Mouse (Mus musculus) cerebellum, postnatal 25 days (tissue): ENCODE results near the gene Ndc80.
"Not testable (repeated sequence)": the region's sequence is repeated elsewhere in the genome, so short reads cannot be mapped to it uniquely, and the experiment has no call there.

Experiments used
- DNase-seq, 2 experiments: peaks; one replicate each; pipeline ENCODE4 v3.0.0; 2021; ENCODE audit warnings: mixed read lengths in 2 of 2

The Ndc80 gene

DNA sequence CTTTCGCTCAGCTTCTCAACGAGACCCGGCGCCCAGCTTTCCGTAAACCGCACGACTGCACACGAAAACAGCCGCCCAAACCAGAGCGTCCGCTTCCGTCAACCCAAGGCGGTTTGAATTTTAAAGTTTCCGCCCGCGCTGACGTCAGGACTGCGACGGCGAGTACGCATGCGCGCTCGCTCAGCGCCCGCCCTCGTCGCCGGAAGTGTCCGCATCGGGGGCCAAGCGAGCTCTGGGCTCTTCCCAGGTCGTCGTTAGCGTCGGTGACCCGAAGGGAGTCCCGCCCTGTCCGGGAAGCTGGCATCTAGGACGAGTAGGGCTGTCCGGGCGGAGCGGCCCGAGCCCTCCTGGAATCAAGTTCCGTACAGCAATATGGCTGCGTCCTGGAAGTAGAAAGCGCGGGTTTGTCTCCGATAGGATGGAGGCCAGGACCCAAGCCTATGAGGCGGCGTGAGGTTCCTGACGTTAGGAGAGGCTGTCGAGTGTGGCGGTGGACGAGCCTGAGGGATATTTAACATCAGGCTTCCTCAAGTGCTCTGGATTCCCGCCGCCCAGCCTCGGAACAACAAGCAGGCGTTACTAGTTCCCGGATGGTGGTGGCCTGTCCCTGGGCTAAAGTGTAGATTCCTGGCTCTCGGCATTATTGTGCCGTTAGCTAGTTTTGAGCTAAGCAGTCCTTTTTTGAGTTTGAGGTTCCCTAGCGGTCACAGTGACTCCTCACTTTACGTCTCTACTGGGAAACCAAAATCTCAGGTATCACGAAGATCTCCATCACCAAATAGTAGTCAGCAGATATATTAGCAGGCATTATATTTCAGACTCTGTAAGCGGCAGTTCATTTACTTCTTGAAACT, at the start of gene Ndc80:
TSS of gene Ndc80 (minus strand) at position 147 of the 854 bp plus-strand sequence.
- DNase-seq, result peak; percentile 95 to 96

GRCm38 (mm10) chr17:71561631-71562030, 35.0 kb upstream of the Ndc80 start:
- DNase-seq, result peak in 1 of 2 experiments; percentile 57

DNA sequence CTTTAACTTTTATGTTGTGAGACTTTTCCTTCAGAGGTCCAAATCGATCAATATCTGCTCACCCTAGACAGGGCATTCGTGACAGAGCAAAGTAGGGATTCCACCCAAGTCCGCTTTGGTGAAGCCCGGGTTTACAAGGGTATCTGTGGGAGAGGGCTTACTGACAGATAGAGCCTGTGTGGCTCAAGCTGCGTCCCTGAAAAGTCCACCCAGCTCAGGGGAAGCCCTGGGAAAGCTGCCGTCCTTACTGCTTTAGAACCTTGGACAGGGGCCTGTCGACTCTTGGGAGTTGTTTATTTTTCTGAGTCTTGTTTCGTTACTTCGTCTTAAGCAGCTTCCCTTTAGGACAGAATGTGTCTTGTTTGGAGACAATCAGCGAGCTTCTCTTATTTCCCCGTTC, 26.2 kb upstream of the Ndc80 start:
- peak; percentile 5 to 14 for DNase-seq

- DNase-seq, result peak; percentile 93 to 96
Observed at GRCm38 (mm10) chr17:71551757-71552451, 25.2 kb upstream of the Ndc80 start, which contains the start of gene Spdya. TSS of gene Spdya (plus strand) at chr17:71552061.

DNA sequence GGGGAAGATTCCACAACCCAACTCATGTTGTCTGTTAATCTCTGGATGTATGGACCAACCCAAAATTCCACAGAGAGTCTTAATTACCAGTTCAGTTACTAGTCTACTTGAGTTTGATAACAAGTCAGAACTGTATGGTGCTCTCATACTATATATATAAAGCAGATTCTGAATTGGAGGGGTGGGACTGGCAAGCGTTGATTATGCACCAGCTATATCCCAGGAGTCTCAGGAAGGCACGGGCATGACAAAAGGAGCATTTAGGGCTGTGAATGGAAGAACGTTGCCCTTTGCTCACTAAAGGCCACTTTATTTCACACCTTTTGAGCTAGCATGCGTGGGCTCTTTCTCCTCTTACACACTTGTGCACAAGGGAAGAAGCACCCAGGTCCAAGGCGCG, 24.7 kb upstream of the Ndc80 start:
- DNase-seq, result no peak

DNA sequence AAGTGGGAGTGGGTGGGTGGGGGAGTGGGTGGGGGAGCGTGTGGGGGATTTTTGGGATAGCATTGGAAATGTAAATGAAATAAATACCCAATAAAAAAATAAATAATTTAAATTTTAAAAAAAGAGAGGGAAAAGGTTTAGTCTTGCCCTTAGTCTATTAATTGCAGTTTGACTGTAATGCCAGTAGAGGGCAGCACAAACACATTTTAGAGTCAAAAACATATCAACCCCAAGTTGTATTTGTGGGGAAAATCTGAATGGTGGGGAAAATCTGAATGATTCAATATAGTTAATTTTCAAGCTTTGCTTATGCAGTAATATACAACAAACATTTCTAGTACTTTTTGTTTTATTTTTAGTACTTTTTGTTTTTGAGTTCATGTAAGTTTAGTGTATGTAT, 21.9 kb upstream of the Ndc80 start:
- DNase-seq, result peak in 1 of 2 experiments; percentile 7

DNA sequence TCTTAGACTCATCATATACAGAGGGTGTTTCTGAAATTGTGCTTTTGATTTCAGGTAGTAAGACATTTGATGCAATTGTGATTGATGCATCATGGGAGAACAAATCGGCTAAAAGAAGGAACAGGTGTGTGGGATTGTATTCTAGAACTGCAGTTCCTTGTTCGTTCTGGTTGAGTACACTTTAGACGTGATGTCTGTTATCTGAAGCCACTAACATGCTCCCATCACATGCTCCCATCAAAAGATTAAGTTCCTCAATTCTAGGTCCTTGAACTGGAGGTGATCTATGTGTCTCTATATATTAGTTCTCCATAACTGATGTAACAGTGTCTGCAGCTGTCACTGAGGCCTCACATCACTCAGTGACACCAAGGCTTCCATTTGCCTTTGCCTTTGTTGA, 10.5 kb upstream of the Ndc80 start:
- no peak for DNase-seq

DNA sequence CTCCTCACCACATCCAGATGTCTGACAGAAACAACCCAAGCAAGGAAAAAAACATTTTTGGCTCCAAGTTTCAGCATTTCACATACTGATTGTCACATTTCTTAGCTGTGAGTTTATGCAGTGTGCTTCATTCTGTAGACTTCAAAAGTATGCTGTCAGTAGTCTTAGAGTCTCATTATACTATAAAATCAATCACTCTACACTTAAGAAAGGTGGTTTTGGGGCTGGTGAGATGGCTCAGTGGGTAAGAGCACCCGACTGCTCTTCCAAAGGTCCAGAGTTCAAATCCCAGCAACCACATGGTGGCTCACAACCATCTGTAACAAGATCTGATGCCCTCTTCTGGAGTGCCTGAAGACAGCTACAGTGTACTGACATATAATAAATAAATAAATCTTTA, 8.9 kb upstream of the Ndc80 start:
- DNase-seq, result not testable (repeated sequence)

- DNase-seq, result no peak
Observed at GRCm38 (mm10) chr17:71528042-71528441, 1.4 kb upstream of the Ndc80 start.

- no peak for DNase-seq
Observed at GRCm38 (mm10) chr17:71526302-71526708, 352 bp downstream of the Ndc80 start.

DNA sequence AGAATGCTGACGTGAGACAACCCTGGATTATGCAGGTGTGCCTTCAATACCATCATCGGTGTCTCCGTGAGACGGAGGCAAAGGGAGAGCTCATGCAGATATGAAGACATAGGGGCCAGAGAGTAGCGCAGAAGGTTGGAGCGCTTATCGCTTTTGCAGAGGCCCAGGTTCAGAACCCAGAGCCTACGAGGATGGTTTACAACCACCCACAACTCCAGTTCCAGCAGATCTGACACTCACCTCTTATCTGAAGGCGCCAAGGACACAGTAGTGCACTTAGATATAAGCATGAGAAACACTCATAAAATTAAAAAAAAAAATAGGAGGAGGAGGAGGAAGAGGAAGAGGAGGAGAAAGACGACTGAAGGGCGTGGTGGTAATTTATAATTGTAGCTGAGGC, 16.4 kb downstream of the Ndc80 start:
- no peak for DNase-seq

DNA sequence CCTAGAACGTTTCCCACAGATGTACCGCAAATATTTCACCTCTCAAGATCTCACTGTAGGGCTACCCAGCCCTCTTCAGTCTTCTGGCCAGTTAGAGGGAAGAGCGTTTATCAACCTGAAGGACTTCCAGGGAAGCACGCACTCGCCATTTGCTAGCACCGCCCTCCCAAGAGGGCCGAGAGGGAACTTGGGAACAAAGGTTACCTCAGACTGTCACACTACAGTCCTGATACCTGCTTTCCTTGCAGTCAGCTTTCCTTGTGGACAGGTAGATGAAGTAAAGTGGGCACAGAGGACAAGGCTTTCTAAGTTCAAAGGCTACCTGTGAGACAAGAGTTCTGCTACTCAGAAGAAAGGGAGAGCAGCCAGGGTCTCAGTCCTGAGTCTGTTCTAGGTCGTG, 19.8 kb downstream of the Ndc80 start:
- no peak for DNase-seq

DNA sequence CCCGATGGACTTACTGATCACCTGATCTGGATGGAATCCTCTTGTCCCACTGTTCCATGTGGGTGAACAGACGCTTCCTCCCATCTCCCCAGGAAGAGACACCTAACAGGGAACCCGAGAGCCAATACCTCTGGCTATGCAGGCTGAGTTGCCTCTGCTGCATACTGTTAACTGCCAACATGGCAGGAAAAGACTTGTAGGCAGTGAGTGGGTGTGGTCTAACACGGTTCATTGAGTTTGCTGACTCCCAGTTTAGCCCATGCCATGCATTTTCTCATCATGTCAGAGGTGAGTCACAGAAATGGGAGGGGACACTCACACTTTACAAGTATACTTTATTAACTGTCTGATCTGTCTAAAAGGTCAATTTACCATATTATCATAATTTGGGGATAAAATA, 30.9 kb downstream of the Ndc80 start:
- DNase-seq, result no peak

DNA sequence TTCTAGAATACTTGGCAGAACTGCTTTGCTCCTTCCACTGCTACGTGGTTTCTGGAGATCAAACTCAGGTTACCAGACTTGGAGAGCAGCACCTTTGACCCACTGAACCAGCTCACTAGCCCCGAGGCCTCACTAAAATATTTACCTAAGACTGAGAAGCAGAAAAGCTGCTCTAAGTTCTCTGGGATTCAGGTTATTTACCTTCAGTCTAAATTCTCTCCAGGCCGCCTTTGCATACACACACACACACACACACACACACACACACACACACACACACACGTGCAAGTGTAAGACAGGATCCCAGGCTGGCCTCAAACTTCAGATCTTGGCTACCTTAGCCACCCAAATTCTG, 35.3 kb downstream of the Ndc80 start:
- no peak for DNase-seq

DNA sequence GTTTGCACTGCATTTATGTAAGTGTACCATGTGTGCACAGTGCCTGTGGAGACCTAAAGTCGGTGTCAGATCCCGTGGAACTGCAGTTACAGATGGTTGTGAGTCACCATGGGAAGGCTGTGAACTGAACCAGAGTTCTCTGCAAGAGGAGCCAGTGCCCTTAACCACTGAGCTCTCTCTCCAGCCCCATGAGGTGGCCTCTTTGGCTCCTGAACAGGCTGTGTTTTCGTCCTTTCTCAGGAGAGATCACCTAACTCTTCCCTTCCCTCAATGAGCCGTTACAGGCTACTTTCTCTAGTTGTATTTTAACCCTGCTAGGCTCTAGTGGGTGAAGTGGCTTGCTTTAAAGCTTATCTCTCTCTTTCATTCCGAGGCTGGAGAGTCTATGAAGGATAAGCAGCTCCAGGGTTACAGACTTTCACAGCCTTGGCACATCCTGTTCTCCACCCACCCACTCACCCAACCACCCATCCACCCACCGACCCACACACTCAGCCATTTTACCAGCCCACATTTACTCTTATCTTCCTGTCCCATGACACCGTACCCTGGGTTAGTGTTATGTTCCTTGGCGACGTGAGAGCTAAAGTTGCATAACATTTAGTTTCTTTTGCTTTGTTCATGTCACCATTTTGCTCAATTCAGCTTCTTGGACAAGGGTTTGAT, 35.9 kb downstream of the Ndc80 start:
- no peak for DNase-seq

GRCm38 (mm10) chr17:71489703-71490461, 36.8 kb downstream of the Ndc80 start:
- DNase-seq, result no peak

- DNase-seq, result no peak
Observed at GRCm38 (mm10) chr17:71486231-71486851, 40.3 kb downstream of the Ndc80 start.

GRCm38 (mm10) chr17:71485791-71486230, 40.8 kb downstream of the Ndc80 start:
- DNase-seq, result no peak

DNA sequence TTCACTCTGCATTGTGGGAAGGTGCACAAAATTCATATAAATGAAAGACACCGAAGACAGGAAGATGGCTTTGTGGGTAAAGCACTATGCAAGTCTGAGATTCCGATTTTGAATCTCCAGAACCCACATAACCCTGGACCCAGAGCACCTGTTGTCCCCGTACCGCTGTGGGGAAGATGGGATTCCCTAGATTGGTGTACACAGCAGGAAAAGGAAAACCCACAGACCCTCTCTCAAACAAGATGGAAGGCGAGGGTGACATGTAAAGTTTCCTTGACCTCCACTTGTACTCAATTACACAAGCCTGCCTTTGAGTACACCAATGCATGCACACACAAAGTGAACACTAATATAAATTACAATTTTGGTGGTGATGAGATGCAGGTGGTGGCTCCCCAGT, 41.9 kb downstream of the Ndc80 start:
- no peak for DNase-seq

DNA sequence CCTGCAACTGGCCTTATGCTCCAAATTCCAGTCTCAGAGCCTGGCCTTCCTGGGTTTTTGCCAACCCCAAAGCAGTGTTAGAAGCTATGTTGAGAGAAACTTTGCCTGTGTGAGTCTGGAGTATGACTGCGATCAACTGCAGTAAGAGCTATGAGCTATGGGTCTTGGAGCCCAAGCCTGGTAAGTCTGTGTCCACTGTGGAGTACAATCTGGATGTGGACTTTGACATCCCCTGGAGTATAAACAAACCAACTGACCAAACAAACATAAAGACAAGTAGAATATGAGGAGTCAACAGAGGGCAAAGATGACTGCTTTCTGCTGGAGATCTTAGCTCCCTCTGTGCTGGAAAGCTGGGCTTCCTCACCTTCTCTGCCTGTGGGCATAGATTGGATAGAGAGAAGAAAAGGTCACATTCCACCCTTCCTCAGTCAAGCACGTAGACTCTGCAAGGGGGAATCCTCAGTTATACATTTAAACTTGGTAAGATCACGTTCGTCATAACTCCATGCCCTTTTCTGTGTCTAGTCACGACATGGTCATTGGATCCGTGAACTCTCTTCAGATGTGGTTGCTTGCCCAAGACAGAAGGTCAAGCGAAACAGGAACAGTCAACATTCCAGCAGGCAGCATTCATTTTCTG, 43.1 kb downstream of the Ndc80 start:
- DNase-seq, result no peak

DNA sequence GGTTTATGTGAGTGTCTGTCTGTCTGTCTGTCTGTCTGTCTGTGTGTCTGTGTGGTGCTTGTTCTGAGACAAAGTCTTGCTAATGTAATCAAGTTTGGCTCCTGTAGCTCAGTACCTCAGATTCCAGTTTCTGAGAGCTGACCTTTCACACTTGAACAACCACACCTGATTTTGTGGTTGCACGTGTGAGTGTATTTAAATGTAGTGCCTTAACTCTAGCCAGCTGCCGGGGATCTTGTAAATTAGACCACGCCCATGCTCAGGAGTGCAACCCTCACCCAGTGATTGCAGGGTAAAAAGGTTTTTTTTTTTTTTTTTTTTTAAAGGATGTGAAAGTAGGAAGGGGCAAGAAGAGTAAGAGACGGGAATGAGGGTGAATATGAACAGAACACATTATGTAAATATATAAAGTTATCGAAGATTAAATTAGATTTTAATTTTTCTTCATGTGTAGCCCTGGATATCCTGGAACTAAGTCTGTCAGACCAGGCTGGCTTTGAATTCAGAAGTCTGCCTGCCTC, 47.2 kb downstream of the Ndc80 start:
- no peak for DNase-seq

DNA sequence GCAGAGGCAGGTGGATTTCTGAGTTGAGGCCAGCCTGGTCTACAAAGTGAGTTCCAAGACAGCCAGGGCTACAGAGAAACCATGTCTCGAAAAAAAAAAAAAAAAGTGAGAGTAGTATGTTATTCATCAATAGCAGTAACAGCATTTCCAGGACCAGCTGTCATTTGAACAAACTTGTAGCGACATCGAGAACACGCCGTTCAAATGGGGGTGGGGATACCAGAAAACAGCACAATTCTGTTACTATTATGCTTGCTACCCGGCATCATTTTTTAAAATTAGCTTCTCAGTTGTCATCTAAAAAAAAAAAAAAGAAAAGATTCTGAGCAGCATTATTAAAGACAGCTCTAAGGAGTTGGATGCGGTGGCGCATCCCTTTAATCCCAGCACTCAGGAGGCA, 49.2 kb downstream of the Ndc80 start:
- no peak for DNase-seq
